8 mouse cellular contexts compared by ENCODE assay signal in genomic region chr7:55841977-55842503, GRCm38 (mm10). TPM values are rescaled to one million over a fixed set of nuclear protein-coding genes. Genes with fewer than 3 reads are reported as not detected.
DNase-seq lines count a peak whose midpoint lies in the region; ATAC-seq and TF ChIP-seq lines count a peak whose summit lies in the region.

No protein-coding gene starts in this region.

- no peak for TF ChIP-seq CTCF in cortical plate, adult 2 months (IDR thresholded peaks at IDR 0.05; ENCODE audit: extremely low read depth, insufficient read depth, low read length)

- peak overlapping the region; percentile 96 for H3K27ac ChIP-seq in cortical plate, adult 2 months (ENCODE audit: insufficient read depth, low read length)

- no peak for TF ChIP-seq POLR2A in cortical plate, adult 2 months (IDR thresholded peaks at IDR 0.05; ENCODE audit: extremely low read depth, insufficient read depth, low read length)

- intact Hi-C loops in left cerebral cortex, postnatal 10 days (cut with DNase I), result loop anchor here (5.0 kb wide), 1 partner anchor 35 kb away; no protein-coding TSS in a partner anchor

- ATAC-seq in megakaryocyte progenitor cell, adult 5-6 weeks (replicated peaks; ENCODE audit: poor library complexity), result peak; percentile 92

- DNase-seq in adipocyte (ENCODE audit: low spot score), result peak; percentile 75
- peak; percentile 82 to 84 for DNase-seq in gastrocnemius, adult 8-10 months (ENCODE audit: low spot score in 2 of 2)
- peak; percentile 74 for DNase-seq in induced T-regulatory cell, adult 2 months (ENCODE audit: low read depth)
- DNase-seq in left cerebral cortex, postnatal 10 days (ENCODE audit: extremely low spot score in 1 of 2, low spot score in 2 of 2), result peak; percentile 80 to 95
- peak; percentile 91 to 92 for DNase-seq in right cerebral cortex, postnatal 10 days (ENCODE audit: low spot score in 2 of 2)
- peak; percentile 94 for DNase-seq in urinary bladder, postnatal 14 days (ENCODE audit: low spot score)

- H3K4me1 ChIP-seq in cortical plate, adult 2 months (ENCODE audit: control insufficient read depth, insufficient read depth, low read length), result peaks cover 2% of the 10 kb centered on the region; the same call in 1 of the 2 replicates

- H3K4me3 ChIP-seq in cortical plate, adult 2 months (ENCODE audit: insufficient read depth, low read length), result peak overlapping the region; percentile 46

RNA-seq across cellular contexts. Expression of gene Cyfip1, which starts 0.5 kb away (rescaled TPM):
- polyA plus RNA-seq in cortical plate, adult 2 months (2012; rRNA removed), result 50.4 and 57.2 TPM in 2 replicates
- 10 to 100 TPM; 16.8 to 18.0 (median 17.4) TPM for total RNA-seq in gastrocnemius, adult 8-10 months (2022)
- total RNA-seq in left cerebral cortex, postnatal 10 days (2021), result 10 to 100 TPM; 70.0 to 70.8 TPM
- total RNA-seq in megakaryocyte progenitor cell, adult 5-6 weeks (2015), result 38.7 and 42.8 TPM in 2 replicates
- total RNA-seq in megakaryocyte progenitor cell, adult 5-6 weeks (2017), result 41.1 and 49.2 TPM in 2 replicates

RNA-seq across cellular contexts. Expression of gene Tubgcp5, which starts 48.1 kb away (rescaled TPM):
- polyA plus RNA-seq in cortical plate, adult 2 months (2012; rRNA removed), result 19.4 and 20.8 TPM in 2 replicates
- total RNA-seq in gastrocnemius, adult 8-10 months (2022), result 10 to 100 TPM in 2 of 4 experiments, 1 to 10 TPM in 2; 8.9 to 11.2 (median 10.1) TPM
- 10 to 100 TPM; 25.7 to 27.5 TPM for total RNA-seq in left cerebral cortex, postnatal 10 days (2021)
- 34.5 and 43.3 TPM in 2 replicates for total RNA-seq in megakaryocyte progenitor cell, adult 5-6 weeks (2015)
- total RNA-seq in megakaryocyte progenitor cell, adult 5-6 weeks (2017), result 23.2 and 60.3 TPM in 2 replicates

Comparison
In these comparisons a context has a peak if more than half of its experiments do, and no peak if none do; other contexts are left out.
1. Peak in every context shown above with its lines: DNase-seq, ATAC-seq, H3K4me3 ChIP-seq and H3K27ac ChIP-seq.